Mouse (Mus musculus) v-Abl transformed pro-B cells (cell line): Measurements from ENCODE around the gene F2.

ENCODE experiments used
- in situ Hi-C, 2 experiments: fragments of 400-800 bp; cut with MboI; formaldehyde crosslinking; loops; one replicate each; pipeline ENCODE4 v1.15.1; 2025; ENCODE audit not compliant: unreplicated experiment in 2 of 2

The F2 gene

DNA sequence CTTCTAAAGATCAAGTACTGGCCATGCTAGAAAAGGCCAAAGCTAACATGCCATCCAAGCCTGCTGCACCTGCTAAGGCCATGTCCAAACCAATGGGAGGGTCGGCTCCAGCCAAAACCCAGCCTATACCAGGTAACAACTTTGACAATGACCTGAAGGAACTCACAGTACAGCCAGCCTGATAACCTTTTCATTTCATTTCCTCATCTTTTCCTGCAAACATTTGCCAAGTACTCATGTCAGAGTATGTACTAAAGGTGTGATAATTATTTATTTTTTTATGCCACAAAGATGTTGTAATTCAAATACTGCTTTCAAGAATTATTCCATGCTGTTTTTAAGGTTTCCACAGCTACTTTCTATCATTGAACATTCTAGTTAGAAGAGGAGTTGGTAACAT is 50.0 kb downstream of the F2 start:
- in situ Hi-C loops, result no loop called here

- in situ Hi-C loops, result no loop called here
These were observed 55.3 kb downstream of the F2 start for GRCm38 (mm10) chr2:91580894-91581293.
